Mouse (Mus musculus): ENCODE results near the gene Abca17. TPM values are rescaled to one million over a fixed set of nuclear protein-coding genes. Genes with fewer than 3 reads are reported as not detected.

The Abca17 gene
- polyA plus RNA-seq, 1 experiment from 2014 or later = not detected

GRCm38 (mm10) chr17:24375094-24375712 lies 24.3 kb upstream of the Abca17 start:
- Histone ChIP-seq H3K27me3 (replicated peaks; ENCODE audit: control insufficient read depth, insufficient read depth, low read length) (no peaks in the 10 kb centered on the region), H3K9me3 (ENCODE audit: control insufficient read depth, low read length) (no peaks in the 10 kb centered on the region), H3K4me1 (ENCODE audit: control insufficient read depth, insufficient read depth, low read length) (no peaks in the 10 kb centered on the region), H3K4me3 (ENCODE audit: low read length) (no peak overlapping the region), H3K27ac (ENCODE audit: low read length) (no peak overlapping the region), H3K9ac (ENCODE audit: low read depth, low read length) (no peak overlapping the region), H3K4me2 (ENCODE audit: low read depth, low read length) (no peak overlapping the region), H3K36me3 (ENCODE audit: control insufficient read depth, insufficient read depth, low read length) (0 out of 2 replicates have a peak, but pooled peaks cover 5% of the 10 kb centered on the region)
- 77% methylated on average over 4 of the region's 5 CpGs for WGBS
- no peak for ATAC-seq

- Histone ChIP-seq H3K4me1 (ENCODE audit: control insufficient read depth, insufficient read depth, low read length) (no peaks in the 10 kb centered on the region), H3K27ac (ENCODE audit: low read length) (no peak overlapping the region), H3K4me3 (ENCODE audit: low read length) (no peak overlapping the region), H3K9ac (ENCODE audit: low read depth, low read length) (no peak overlapping the region), H3K9me3 (ENCODE audit: control insufficient read depth, low read length) (no peaks in the 10 kb centered on the region), H3K4me2 (ENCODE audit: low read depth, low read length) (no peak overlapping the region), H3K36me3 (ENCODE audit: control insufficient read depth, insufficient read depth, low read length) (peaks cover 2% of the 10 kb centered on the region; the same call in 1 of the 2 replicates), H3K27me3 (replicated peaks; ENCODE audit: control insufficient read depth, insufficient read depth, low read length) (no peaks in the 10 kb centered on the region)
- no peak for ATAC-seq
- WGBS = 59% methylated on average over 13 of the region's 13 CpGs
Observed at GRCm38 (mm10) chr17:24365863-24366262, 15.0 kb upstream of the Abca17 start.

- Histone ChIP-seq H3K27me3 (replicated peaks; ENCODE audit: control insufficient read depth, insufficient read depth, low read length) (no peaks in the 10 kb centered on the region), H3K36me3 (ENCODE audit: control insufficient read depth, insufficient read depth, low read length) (peaks cover 2% of the 10 kb centered on the region; the same call in 1 of the 2 replicates), H3K9me3 (ENCODE audit: control insufficient read depth, low read length) (no peaks in the 10 kb centered on the region), H3K4me2 (ENCODE audit: low read depth, low read length) (no peak overlapping the region), H3K9ac (ENCODE audit: low read depth, low read length) (no peak overlapping the region), H3K4me1 (ENCODE audit: control insufficient read depth, insufficient read depth, low read length) (no peaks in the 10 kb centered on the region), H3K27ac (ENCODE audit: low read length) (no peak overlapping the region), H3K4me3 (ENCODE audit: low read length) (no peak overlapping the region)
- 88% methylated on average over 9 of the region's 9 CpGs for WGBS
- ATAC-seq = no peak
Observed at GRCm38 (mm10) chr17:24364461-24364860, 13.6 kb upstream of the Abca17 start.

- H3K27ac ChIP-seq (ENCODE audit: low read length) = no peak overlapping the region
- H3K36me3 ChIP-seq (ENCODE audit: control insufficient read depth, insufficient read depth, low read length) = peaks cover 2% of the 10 kb centered on the region; the same call in 1 of the 2 replicates
- no peak overlapping the region for H3K9ac ChIP-seq (ENCODE audit: low read depth, low read length)
- H3K9me3 ChIP-seq (ENCODE audit: control insufficient read depth, low read length) = no peaks in the 10 kb centered on the region
- ATAC-seq = peak; percentile 45
- H3K4me1 ChIP-seq (ENCODE audit: control insufficient read depth, insufficient read depth, low read length) = 0 out of 2 replicates have a peak, but pooled peaks cover 3% of the 10 kb centered on the region
- WGBS = 52% methylated on average over 9 of the region's 9 CpGs
- no peak overlapping the region for H3K4me3 ChIP-seq (ENCODE audit: low read length)
- no peak overlapping the region for H3K4me2 ChIP-seq (ENCODE audit: low read depth, low read length)
- no peaks in the 10 kb centered on the region for H3K27me3 ChIP-seq (replicated peaks; ENCODE audit: control insufficient read depth, insufficient read depth, low read length)
Observed at GRCm38 (mm10) chr17:24362527-24362926, 11.7 kb upstream of the Abca17 start.

GRCm38 (mm10) chr17:24361291-24361690 lies 10.4 kb upstream of the Abca17 start:
- H3K4me2 ChIP-seq (ENCODE audit: low read depth, low read length) = no peak overlapping the region
- H3K4me1 ChIP-seq (ENCODE audit: control insufficient read depth, insufficient read depth, low read length) = 0 out of 2 replicates have a peak, but pooled peaks cover 3% of the 10 kb centered on the region
- H3K36me3 ChIP-seq (ENCODE audit: control insufficient read depth, insufficient read depth, low read length) = peaks cover 2% of the 10 kb centered on the region; the same call in 1 of the 2 replicates
- no peaks in the 10 kb centered on the region for H3K9me3 ChIP-seq (ENCODE audit: control insufficient read depth, low read length)
- no peaks in the 10 kb centered on the region for H3K27me3 ChIP-seq (replicated peaks; ENCODE audit: control insufficient read depth, insufficient read depth, low read length)
- H3K27ac ChIP-seq (ENCODE audit: low read length) = no peak overlapping the region
- ATAC-seq = no peak
- 65% methylated on average over 5 of the region's 5 CpGs for whole genome bisulfite sequencing
- no peak overlapping the region for H3K9ac ChIP-seq (ENCODE audit: low read depth, low read length)
- H3K4me3 ChIP-seq (ENCODE audit: low read length) = no peak overlapping the region

- no peak overlapping the region for H3K4me2 ChIP-seq (ENCODE audit: low read depth, low read length)
- no peak overlapping the region for H3K9ac ChIP-seq (ENCODE audit: low read depth, low read length)
- ATAC-seq = no peak
- H3K9me3 ChIP-seq (ENCODE audit: control insufficient read depth, low read length) = no peaks in the 10 kb centered on the region
- H3K4me3 ChIP-seq (ENCODE audit: low read length) = no peak overlapping the region
- 0 out of 2 replicates have a peak, but pooled peaks cover 2% of the 10 kb centered on the region for H3K36me3 ChIP-seq (ENCODE audit: control insufficient read depth, insufficient read depth, low read length)
- no peak overlapping the region for H3K27ac ChIP-seq (ENCODE audit: low read length)
- 0 out of 2 replicates have a peak, but pooled peaks cover 3% of the 10 kb centered on the region for H3K4me1 ChIP-seq (ENCODE audit: control insufficient read depth, insufficient read depth, low read length)
- 68% methylated on average over 8 of the region's 8 CpGs for WGBS
- no peaks in the 10 kb centered on the region for H3K27me3 ChIP-seq (replicated peaks; ENCODE audit: control insufficient read depth, insufficient read depth, low read length)
Observed at GRCm38 (mm10) chr17:24360841-24361240, 10.0 kb upstream of the Abca17 start.

GRCm38 (mm10) chr17:24359903-24360302 lies 9.0 kb upstream of the Abca17 start:
- peaks cover 3% of the 10 kb centered on the region; the same call in 1 of the 2 replicates for H3K4me1 ChIP-seq (ENCODE audit: control insufficient read depth, insufficient read depth, low read length)
- no peak overlapping the region for H3K4me2 ChIP-seq (ENCODE audit: low read depth, low read length)
- H3K9me3 ChIP-seq (ENCODE audit: control insufficient read depth, low read length) = no peaks in the 10 kb centered on the region
- ATAC-seq = peak; percentile 53
- H3K27ac ChIP-seq (ENCODE audit: low read length) = peak overlapping the region; percentile 9; the same call in 1 of the 2 replicates
- H3K9ac ChIP-seq (ENCODE audit: low read depth, low read length) = no peak overlapping the region
- no peak overlapping the region for H3K4me3 ChIP-seq (ENCODE audit: low read length)
- WGBS = 49% methylated on average over 2 of the region's 2 CpGs
- H3K27me3 ChIP-seq (replicated peaks; ENCODE audit: control insufficient read depth, insufficient read depth, low read length) = no peaks in the 10 kb centered on the region
- H3K36me3 ChIP-seq (ENCODE audit: control insufficient read depth, insufficient read depth, low read length) = 0 out of 2 replicates have a peak, but pooled peaks cover 2% of the 10 kb centered on the region

GRCm38 (mm10) chr17:24359006-24359405 lies 8.1 kb upstream of the Abca17 start:
- Histone ChIP-seq H3K36me3 (ENCODE audit: control insufficient read depth, insufficient read depth, low read length) (no peaks in the 10 kb centered on the region), H3K27me3 (replicated peaks; ENCODE audit: control insufficient read depth, insufficient read depth, low read length) (no peaks in the 10 kb centered on the region), H3K9me3 (ENCODE audit: control insufficient read depth, low read length) (no peaks in the 10 kb centered on the region), H3K27ac (ENCODE audit: low read length) (no peak overlapping the region), H3K4me3 (ENCODE audit: low read length) (no peak overlapping the region), H3K4me2 (ENCODE audit: low read depth, low read length) (no peak overlapping the region), H3K4me1 (ENCODE audit: control insufficient read depth, insufficient read depth, low read length) (peaks cover 3% of the 10 kb centered on the region; the same call in 1 of the 2 replicates), H3K9ac (ENCODE audit: low read depth, low read length) (no peak overlapping the region)
- peak; percentile 31; the same call in 1 of the 2 replicates for ATAC-seq
- WGBS = 75% methylated on average over 8 of the region's 8 CpGs

GRCm38 (mm10) chr17:24355284-24355683 lies 4.4 kb upstream of the Abca17 start:
- peaks cover 10% of the 10 kb centered on the region for H3K4me1 ChIP-seq (ENCODE audit: control insufficient read depth, insufficient read depth, low read length)
- H3K4me3 ChIP-seq (ENCODE audit: low read length) = no peak overlapping the region
- no peak overlapping the region for H3K4me2 ChIP-seq (ENCODE audit: low read depth, low read length)
- H3K27me3 ChIP-seq (replicated peaks; ENCODE audit: control insufficient read depth, insufficient read depth, low read length) = peaks cover 4% of the 10 kb centered on the region; the same call in 1 of the 2 replicates
- no peak for ATAC-seq
- no peaks in the 10 kb centered on the region for H3K9me3 ChIP-seq (ENCODE audit: control insufficient read depth, low read length)
- no peaks in the 10 kb centered on the region for H3K36me3 ChIP-seq (ENCODE audit: control insufficient read depth, insufficient read depth, low read length)
- no peak overlapping the region for H3K27ac ChIP-seq (ENCODE audit: low read length)
- no peak overlapping the region for H3K9ac ChIP-seq (ENCODE audit: low read depth, low read length)
- 76% methylated on average over 8 of the region's 8 CpGs for WGBS

Data from intestine, embryonic 16.5 days (tissue).